Comparison of ENCODE assay signal across 10 mouse cellular contexts in the genomic region with DNA sequence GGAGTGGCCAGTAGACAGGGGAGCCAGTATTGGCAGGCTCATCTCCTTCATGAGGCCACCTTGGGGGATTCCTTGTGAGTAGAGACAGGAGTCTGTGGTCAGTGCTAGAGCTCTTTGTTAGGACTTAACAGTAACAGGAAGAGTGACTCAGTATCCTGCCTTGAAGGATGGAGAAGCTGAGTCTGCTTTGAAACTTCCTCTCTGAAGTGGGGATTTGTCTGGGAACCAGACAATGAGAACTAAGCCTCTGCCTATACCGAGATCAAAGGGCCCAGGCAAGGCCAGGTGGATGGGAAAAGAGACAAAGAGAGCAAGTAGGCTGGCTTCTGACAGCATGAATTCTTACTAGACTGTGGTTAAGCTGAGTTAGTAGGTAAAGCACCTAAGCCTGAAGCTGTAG.
DNase-seq lines count a peak whose midpoint lies in the region; ATAC-seq lines count a peak whose summit lies in the region.
"Had no signal": no experiment of that assay in that cellular context is flagged by ENCODE, and none has a peak within 500 bp of the region (broad histone marks: within the 10 kb centered on the region; RNA-seq: fewer than 3 reads in every experiment).

No protein-coding gene starts in this region.

- DNase-seq in heart, adult 8-10 months (ENCODE audit: low spot score): peak; percentile 2
- DNase-seq in heart, adult 9 months (ENCODE audit: low spot score in 2 of 2): no peak
- peak; percentile 95 for DNase-seq in 416B (ENCODE audit: low read depth)
- DNase-seq in gastrocnemius, postnatal 14 days: no peak
- DNase-seq in layer of hippocampus, adult 18-20 months (ENCODE audit: low spot score in 2 of 2): no peak
- no peak for DNase-seq in right cerebral cortex, adult 18-20 months
- DNase-seq: heart, postnatal 36 days; kidney, adult 9 months had no signal

- peak; percentile 78 for ATAC-seq in common myeloid progenitor, adult 5-6 weeks (replicated peaks; ENCODE audit: low read depth, poor library complexity, severe bottlenecking)
- ATAC-seq in megakaryocyte, adult 5-6 weeks (ENCODE audit: poor library complexity, severe bottlenecking): peak; percentile 52

- intact Hi-C loops in gastrocnemius, postnatal 14 days (cut with DNase I; ENCODE audit: low total_unique reads): no loop called here

Comparison
In these comparisons a context has a peak if more than half of its experiments do, and no peak if none do; other contexts are left out.
1. DNase-seq: peak in heart, adult 8-10 months (single experiment) and 416B (single experiment); none in heart, adult 9 months (0 of 2), gastrocnemius, postnatal 14 days (single experiment), layer of hippocampus, adult 18-20 months (0 of 2) and right cerebral cortex, adult 18-20 months (single experiment).